Mouse (Mus musculus) limb, embryonic 15.5 days (tissue): Measurements from ENCODE around the gene Tmem192. TPM values are rescaled to one million over a fixed set of nuclear protein-coding genes. Genes with fewer than 3 reads are reported as not detected.
A peak's percentile ranks its signal among the peaks of the same experiment; 100 is the strongest.
"Not testable (repeated sequence)": the region's sequence is repeated elsewhere in the genome, so short reads cannot be mapped to it uniquely, and the experiment has no call there.

Experiments used
- ATAC-seq: fragments of 200-750 bp; cut with Nextera tagmentation; 2 replicates; pipeline ENCODE4 v1.8.0; 2017; ENCODE audit warnings: low read depth, moderate TSS enrichment; ENCODE audit not compliant: insufficient number of reproducible peaks, low FRiP score, low TSS enrichment
- H3K27ac ChIP-seq: fragments of 300-500 bp; sonication (generic); 2 replicates; pipeline ENCODE4 v1.5.1; 2015; ENCODE audit warnings: moderate library complexity, mild to moderate bottlenecking, inconsistent platforms
- H3K27me3 ChIP-seq: fragments of 300-500 bp; sonication (generic); 2 replicates; pipeline ENCODE4 v1.6.1; 2015; ENCODE audit warnings: inconsistent platforms
- H3K36me3 ChIP-seq: fragments of 300-500 bp; sonication (generic); 2 replicates; pipeline ENCODE4 v1.6.1; 2015; ENCODE audit warnings: inconsistent platforms
- H3K4me1 ChIP-seq: fragments of 300-500 bp; sonication (generic); 2 replicates; pipeline ENCODE4 v1.6.1; 2015; ENCODE audit warnings: inconsistent platforms
- H3K4me2 ChIP-seq: fragments of 300-500 bp; sonication (generic); 2 replicates; pipeline ENCODE4 v1.6.1; 2015; ENCODE audit warnings: mild to moderate bottlenecking, inconsistent platforms
- H3K4me3 ChIP-seq: fragments of 300-500 bp; sonication (generic); 2 replicates; pipeline ENCODE4 v1.5.1; 2015; ENCODE audit warnings: mild to moderate bottlenecking, inconsistent platforms
- H3K9ac ChIP-seq: fragments of 300-500 bp; sonication (generic); 2 replicates; pipeline ENCODE4 v1.6.1; 2015; ENCODE audit warnings: inconsistent platforms
- H3K9me3 ChIP-seq: fragments of 300-500 bp; sonication (generic); 2 replicates; pipeline ENCODE4 v1.6.1; 2016; ENCODE audit warnings: inconsistent platforms
- WGBS: fragments of 180-500 bp; shearing (Covaris S2); methylation state at CpG from one replicate; pipeline ENCODE4 v1.1.7; 2015; 5-methylcytosine and 5-hydroxymethylcytosine counted together
- polyA plus RNA-seq: library from polyadenylated mRNA; unstranded; fragments of >200 nt; fragmentation: Nextera tagmentation; extraction: Ambion mirVana; gene quantifications from 2 replicates; pipeline ENCODE4 v1.2.1, GENCODE M21; 2015

Gene Tmem192
- polyA plus RNA-seq, 1 experiment from 2014 or later: 23.7 TPM

- Histone ChIP-seq H3K4me3 (no peak within 1 kb of the TSS), H3K27me3 (no peaks in the 10 kb centered on the region), H3K4me1 (no peaks in the 10 kb centered on the region), H3K36me3 (no peaks in the 10 kb centered on the region), H3K9ac (no peak within 1 kb of the TSS), H3K27ac (no peak within 1 kb of the TSS), H3K9me3 (no peaks in the 10 kb centered on the region), H3K4me2 (no peak within 1 kb of the TSS)
- no peak for ATAC-seq
- 85% methylated on average over 4 of the region's 4 CpGs for WGBS
Observed at GRCm38 (mm10) chr8:64987731-64988130, 40.7 kb downstream of the Tmem192 start, which contains the start of gene Trim75. Trim75 (minus strand) TSS chr8:64987831.

DNA sequence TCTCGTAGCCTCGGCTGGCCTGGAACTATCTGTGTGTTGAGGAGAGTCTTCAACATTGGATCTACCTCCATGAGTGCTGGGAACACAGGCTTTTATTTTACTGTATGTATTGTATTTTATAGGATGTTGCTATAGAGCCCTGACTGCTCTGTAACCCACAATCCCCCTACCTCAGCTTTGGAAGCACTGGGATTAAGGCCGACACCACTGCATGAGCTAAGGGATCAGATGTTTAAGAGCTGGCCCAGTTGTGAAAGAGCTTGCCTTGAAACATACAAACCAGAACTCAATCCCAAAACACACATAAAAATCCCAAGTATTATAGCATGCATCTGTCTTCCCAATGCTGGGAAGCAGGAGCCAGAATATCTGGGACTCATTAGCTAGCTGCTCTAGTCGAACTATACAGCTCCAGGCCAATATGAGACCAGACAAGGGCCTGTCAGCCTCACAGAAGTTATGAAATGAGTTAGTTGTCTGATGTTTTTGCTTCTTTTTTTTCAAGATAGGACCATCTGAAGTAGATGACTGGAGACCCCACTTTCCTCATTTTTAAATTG, 51.9 kb downstream of the Tmem192 start:
- no peak overlapping the region for H3K27ac ChIP-seq
- H3K4me2 ChIP-seq: no peak overlapping the region
- no peaks in the 10 kb centered on the region for H3K36me3 ChIP-seq
- no peaks in the 10 kb centered on the region for H3K27me3 ChIP-seq
- peak; percentile 56; the same call in 1 of the 2 replicates for ATAC-seq
- 45% methylated on average over 4 of the region's 4 CpGs for WGBS
- H3K9me3 ChIP-seq: no peaks in the 10 kb centered on the region
- no peak overlapping the region for H3K4me3 ChIP-seq
- H3K9ac ChIP-seq: no peak overlapping the region
- no peaks in the 10 kb centered on the region; the same call in 1 of the 2 replicates for H3K4me1 ChIP-seq

DNA sequence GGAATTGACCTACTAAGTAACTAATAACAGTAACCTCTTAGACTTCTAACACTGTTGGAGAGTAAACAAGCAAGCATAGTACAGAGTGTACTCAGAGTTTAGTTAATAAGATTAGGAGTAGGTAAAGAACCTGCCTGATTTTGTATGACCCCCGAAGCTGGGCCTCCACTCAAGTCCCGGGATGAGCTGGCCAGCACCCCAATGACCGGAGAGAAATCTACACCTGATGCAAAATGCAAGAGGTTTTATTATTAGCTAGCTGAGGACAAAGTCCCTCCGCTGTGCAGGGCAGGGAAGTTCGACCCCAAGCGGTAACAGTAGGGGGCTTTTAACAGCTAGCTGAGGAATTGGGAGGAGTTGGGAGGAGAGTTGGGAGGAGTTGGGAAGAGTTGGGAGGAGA, 60.6 kb downstream of the Tmem192 start:
- ATAC-seq: not testable (repeated sequence)

GRCm38 (mm10) chr8:65018423-65018822, 71.4 kb downstream of the Tmem192 start, which contains the start of the genes Trim61 and Trim60:
Trim61 (minus strand) TSS chr8:65018523.
Trim60 (minus strand) TSS chr8:65018584.
- Histone ChIP-seq H3K36me3 (no peaks in the 10 kb centered on the region), H3K4me3 (no peak within 1 kb of the TSS), H3K4me2 (no peak within 1 kb of the TSS), H3K27ac (no peak within 1 kb of the TSS), H3K4me1 (no peaks in the 10 kb centered on the region), H3K27me3 (no peaks in the 10 kb centered on the region), H3K9me3 (no peaks in the 10 kb centered on the region), H3K9ac (no peak within 1 kb of the TSS)
- 86% methylated on average over 8 of the region's 8 CpGs for WGBS
- no peak for ATAC-seq

More for the DNA sequence above, 60.6 kb downstream of the Tmem192 start:
- H3K4me3 ChIP-seq, H3K4me1 ChIP-seq, H3K9ac ChIP-seq, H3K27ac ChIP-seq, H3K4me2 ChIP-seq, H3K36me3 ChIP-seq, H3K27me3 ChIP-seq, H3K9me3 ChIP-seq: not testable (repeated sequence)
- 73% methylated on average over 6 of the region's 6 CpGs for WGBS

Other genes with a start within 250 kb of the Tmem192 start
- 92.7 and 95.2 TPM in 2 replicates for gene Msmo1, start 213.4 kb upstream of the Tmem192 start, polyA plus RNA-seq
- gene Klhl2, start 97.2 kb upstream of the Tmem192 start, polyA plus RNA-seq: 7.0 and 7.9 TPM in 2 replicates
- 0.04 TPM in 1 of 2 replicates, not detected in the other for gene Trim75, start 40.6 kb downstream of the Tmem192 start, polyA plus RNA-seq
- 0.22 and 0.37 TPM in 2 replicates for gene Trim61, start 71.3 kb downstream of the Tmem192 start, polyA plus RNA-seq
- 0.05 TPM in 1 of 2 replicates, not detected in the other for gene Trim60, start 71.4 kb downstream of the Tmem192 start, polyA plus RNA-seq
- 10.8 and 13.1 TPM in 2 replicates for gene Apela, start 90.2 kb downstream of the Tmem192 start, polyA plus RNA-seq
- gene Gm10663, start 127.8 kb downstream of the Tmem192 start, polyA plus RNA-seq: not detected in 2 replicates
- gene BC030870, start 182.4 kb downstream of the Tmem192 start, polyA plus RNA-seq: 0.11 TPM in 1 of 2 replicates, not detected in the other